14 mouse cellular contexts compared by ENCODE assay signal in genomic region chr12:95770251-95770650, GRCm38 (mm10).
"Had no signal": no experiment of that assay in that cellular context is flagged by ENCODE, and none has a peak within 500 bp of the region (broad histone marks: within the 10 kb centered on the region; RNA-seq: fewer than 3 reads in every experiment).

No protein-coding gene starts in this region.

- H3K9ac ChIP-seq: limb, embryonic 15.5 days; liver, embryonic 12.5 days; lung, embryonic 15.5 days; midbrain, embryonic 12.5 days had no signal

- H3K27me3 ChIP-seq: limb, embryonic 15.5 days; liver, embryonic 12.5 days; lung, embryonic 15.5 days; midbrain, embryonic 12.5 days had no signal

- H3K4me3 ChIP-seq: layer of hippocampus, adult 2 months; limb, embryonic 15.5 days; liver, embryonic 12.5 days; lung, embryonic 15.5 days; midbrain, embryonic 12.5 days had no signal

- H3K27ac ChIP-seq: layer of hippocampus, adult 2 months; limb, embryonic 15.5 days; liver, embryonic 12.5 days; lung, embryonic 15.5 days; midbrain, embryonic 12.5 days; stomach, postnatal 0 days had no signal

- DNase-seq: kidney, adult 18-20 months; kidney, postnatal 10 days; kidney, postnatal 4 days; lung, postnatal 14 days; right cerebral cortex, adult 18-20 months; right cerebral cortex, postnatal 25 days; thymus, postnatal 4 days had no signal

- ATAC-seq: liver, embryonic 12.5 days; midbrain, embryonic 16.5 days had no signal

- H3K4me1 ChIP-seq: liver, embryonic 12.5 days; lung, embryonic 15.5 days; midbrain, embryonic 12.5 days had no signal

- H3K36me3 ChIP-seq: limb, embryonic 15.5 days; liver, embryonic 12.5 days; lung, embryonic 15.5 days; midbrain, embryonic 12.5 days had no signal

- H3K4me2 ChIP-seq: limb, embryonic 15.5 days; liver, embryonic 12.5 days; lung, embryonic 15.5 days; midbrain, embryonic 12.5 days had no signal

- H3K9me3 ChIP-seq: limb, embryonic 15.5 days; liver, embryonic 12.5 days; lung, embryonic 15.5 days; midbrain, embryonic 12.5 days had no signal
